Mouse (Mus musculus) v-Abl transformed pro-B cells (cell line): ENCODE measurements around the gene Gm45015.
"Not testable (repeated sequence)": the region's sequence is repeated elsewhere in the genome, so short reads cannot be mapped to it uniquely, and the experiment has no call there.

Experiments
- in situ Hi-C, 2 experiments: fragments of 400-800 bp; cut with MboI; formaldehyde crosslinking; loops; one replicate each; pipeline ENCODE4 v1.15.1; 2025; ENCODE audit not compliant: unreplicated experiment in 2 of 2

The Gm45015 gene

DNA sequence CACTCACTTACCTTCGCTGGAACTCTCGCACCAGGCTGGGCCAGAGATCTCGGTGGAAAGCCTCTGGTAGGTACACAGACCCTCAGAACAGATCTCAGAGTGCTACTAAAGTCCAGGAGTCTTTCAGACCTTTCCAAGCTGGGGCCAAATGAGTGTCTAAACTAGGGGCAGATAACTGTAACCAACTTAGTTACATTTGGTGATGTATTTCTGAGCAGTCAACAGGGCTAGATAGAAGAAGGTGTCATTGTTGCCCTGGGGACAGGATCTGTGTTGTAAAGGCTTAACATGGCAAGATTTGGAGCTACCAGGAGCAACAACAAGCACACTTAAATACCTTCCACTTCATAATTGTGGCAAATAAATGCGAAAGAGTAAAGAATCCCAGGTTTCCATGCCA lies at the start of gene Gm45015:
TSS of gene Gm45015 (minus strand) at position 101 of the 400 bp plus-strand sequence.
- in situ Hi-C loops, result loop anchor here in 1 of 2 experiments (25.0 kb wide), 1 partner anchor 1101 kb away; the partner anchor contains the start of gene G6pdx

DNA sequence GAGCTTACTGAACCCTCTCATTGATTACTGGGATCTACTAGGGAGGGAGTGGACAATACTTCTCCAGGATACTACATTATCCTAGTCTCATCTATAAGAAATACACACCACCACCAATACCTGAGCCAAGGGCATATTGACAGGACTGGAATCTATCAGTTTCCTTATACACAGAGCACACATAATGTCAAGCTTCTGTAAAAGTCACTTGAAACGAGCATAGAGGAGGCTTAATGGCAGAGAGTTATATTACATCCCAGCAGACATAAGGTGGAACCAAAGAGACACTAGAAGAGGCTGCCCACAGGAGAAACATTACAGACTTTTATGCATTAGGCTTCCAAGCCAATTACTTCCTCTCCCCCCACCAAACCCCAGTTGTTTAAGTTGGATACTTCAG lies 48.3 kb upstream of the Gm45015 start:
- in situ Hi-C loops, result no loop called here

DNA sequence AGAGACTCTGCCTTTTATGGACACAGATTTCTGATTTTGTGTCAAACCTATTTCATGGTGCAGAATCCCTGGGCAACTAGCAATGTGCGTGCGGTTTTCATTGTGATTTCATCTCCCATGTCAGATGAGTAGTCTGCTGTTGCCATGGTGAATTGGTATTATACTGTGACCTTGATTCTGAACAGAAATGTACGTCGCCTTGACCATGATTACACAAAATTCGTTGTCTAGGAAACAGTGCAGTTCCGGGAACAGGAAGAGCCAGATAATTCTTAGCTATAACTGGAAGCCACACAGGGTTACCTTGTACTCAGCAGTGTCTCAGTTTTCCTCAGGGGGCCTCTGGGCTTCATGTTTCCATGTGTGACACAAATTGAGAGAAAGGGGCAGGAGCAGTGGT lies 47.8 kb upstream of the Gm45015 start:
- in situ Hi-C loops, result no loop called here

DNA sequence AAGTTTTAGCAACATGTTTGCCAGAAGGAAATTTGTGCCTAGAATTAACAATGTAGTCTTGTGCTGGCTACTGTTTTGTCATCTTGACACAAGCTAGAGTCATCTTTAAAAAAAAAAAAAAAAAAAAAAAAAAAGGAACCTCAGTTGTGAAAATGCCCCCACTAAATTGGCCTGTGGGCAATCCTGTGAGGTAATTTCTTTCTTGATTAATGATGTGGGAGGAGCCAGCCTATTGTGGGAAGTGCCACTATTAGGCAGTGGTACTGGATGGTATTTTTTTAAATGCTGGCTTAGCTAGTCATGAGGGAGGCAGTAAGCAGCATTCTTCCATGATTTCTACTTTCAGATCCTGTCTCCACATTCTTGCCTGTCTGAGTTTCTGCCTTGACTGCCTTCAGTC lies 26.7 kb upstream of the Gm45015 start:
- in situ Hi-C loops, result no loop called here

DNA sequence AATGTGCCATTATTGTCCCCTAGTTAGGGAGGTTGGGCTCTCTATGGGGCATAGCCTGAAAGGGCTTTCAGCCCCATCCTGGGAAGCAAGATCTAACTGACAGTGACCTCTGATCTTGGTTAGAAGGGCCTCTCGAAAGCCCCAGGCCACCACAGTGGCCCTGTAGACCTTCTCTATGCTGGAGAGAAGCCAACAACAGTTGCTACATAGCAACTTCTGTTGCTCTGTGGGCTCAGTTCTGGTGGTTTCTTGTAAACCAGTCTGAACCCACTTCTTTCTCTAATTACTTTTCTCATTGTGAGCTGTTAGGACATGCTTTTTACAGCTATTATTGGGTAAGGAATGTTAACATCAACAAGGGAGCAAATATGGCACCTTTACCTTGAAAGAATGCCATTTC lies 20.1 kb upstream of the Gm45015 start:
- in situ Hi-C loops, result no loop called here

DNA sequence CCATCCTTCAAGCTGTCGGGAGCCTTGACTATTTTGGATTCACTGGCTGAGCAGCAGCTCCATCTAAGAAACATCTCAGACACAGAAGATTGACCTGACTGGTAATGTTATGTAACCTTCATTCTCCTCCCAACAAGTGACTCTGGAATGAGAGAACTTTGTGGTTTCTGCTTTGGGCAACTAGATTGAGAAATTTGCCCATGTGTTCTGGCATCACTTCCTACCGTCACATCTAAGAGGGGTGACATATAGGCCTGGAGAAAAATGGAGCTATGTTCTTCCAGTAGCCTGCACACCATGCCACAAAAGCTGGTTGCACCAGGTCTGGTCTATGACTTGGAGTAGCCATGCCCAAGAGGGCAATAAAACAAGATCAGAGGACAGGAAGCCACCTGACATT lies 19.5 kb upstream of the Gm45015 start:
- in situ Hi-C loops, result no loop called here

DNA sequence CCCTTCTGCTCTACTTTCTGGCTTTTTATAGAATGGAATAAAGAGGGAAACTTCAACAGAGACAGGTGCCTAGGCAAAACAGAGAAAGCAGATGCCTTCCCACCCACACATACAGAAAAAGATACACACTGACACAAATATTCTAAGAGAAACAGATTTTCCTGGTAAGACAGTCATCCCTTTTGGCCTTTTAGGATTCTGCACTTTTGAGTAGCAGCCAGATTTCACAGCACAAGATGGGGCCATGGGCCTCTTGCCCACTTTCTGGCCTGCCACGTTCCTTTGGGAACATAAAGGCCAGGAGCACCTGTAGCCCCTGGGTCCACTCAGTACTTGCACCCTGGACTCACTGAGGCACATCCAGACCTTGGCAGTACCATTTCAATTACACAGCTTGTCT lies 7.7 kb upstream of the Gm45015 start:
- in situ Hi-C loops, result loop anchor here in 1 of 2 experiments (25.0 kb wide), 1 partner anchor 1093 kb away; the partner anchor contains the start of gene G6pdx

DNA sequence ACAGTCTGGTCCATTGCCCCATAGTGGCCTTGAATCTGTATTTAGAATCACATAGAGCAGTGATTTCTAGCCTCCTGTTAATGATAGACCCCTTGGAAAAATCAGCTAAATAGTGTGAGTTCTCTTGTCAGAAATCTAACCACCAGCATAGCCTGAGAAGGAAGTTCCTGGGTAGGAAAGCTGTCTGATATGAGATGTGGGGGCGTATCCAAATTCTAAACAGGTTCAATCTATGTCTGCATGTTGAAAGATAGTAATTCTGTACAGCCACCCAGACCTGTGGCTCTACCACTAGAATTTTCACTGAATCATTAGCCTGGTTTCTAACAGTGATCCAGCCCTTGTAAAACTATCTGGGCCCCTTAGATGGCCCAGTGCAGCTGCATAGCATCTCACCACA lies 7.2 kb upstream of the Gm45015 start:
- in situ Hi-C loops, result loop anchor here in 1 of 2 experiments (25.0 kb wide), 1 partner anchor 1093 kb away; the partner anchor contains the start of gene G6pdx

DNA sequence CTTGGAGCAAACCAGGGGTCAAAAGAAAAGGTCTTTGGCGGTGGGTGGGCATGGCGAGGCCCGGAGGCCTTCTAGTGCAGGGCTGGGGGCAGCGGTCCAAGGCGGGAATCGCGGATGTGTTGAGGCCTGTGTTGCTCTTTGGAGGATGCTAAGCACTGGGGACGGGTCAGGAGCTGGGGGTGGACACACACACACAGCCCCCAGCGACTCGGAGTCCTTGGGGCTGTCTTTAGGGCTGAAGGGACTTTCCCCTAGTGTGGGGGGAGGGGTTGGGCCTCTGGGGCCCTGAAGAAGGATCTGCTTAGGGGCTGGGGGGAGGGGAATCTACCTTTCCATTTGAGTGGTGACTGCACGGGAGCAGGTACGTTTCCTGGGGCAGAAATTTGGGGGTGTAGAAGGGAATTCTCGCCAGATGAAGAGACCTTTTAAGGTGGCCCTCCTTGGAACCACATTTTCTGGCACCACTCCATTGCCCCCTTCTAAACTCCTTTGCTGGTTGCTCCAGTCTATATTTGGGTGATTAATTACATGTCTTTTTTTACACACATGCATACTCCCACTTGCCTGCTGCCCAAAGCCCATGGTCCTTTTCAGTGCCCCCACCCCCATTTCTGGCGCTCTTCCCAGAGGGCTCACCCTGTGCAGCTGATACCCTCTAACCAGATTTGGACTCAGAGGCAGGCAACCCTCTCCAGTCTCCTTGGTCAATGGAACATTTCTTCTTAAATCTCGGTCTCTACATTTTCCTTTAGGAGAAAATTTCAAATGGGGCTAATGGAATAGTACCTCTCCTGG lies 6.5 kb upstream of the Gm45015 start:
- in situ Hi-C loops, result loop anchor here in 1 of 2 experiments (25.0 kb wide), 1 partner anchor 1094 kb away; the partner anchor contains the start of gene G6pdx

DNA sequence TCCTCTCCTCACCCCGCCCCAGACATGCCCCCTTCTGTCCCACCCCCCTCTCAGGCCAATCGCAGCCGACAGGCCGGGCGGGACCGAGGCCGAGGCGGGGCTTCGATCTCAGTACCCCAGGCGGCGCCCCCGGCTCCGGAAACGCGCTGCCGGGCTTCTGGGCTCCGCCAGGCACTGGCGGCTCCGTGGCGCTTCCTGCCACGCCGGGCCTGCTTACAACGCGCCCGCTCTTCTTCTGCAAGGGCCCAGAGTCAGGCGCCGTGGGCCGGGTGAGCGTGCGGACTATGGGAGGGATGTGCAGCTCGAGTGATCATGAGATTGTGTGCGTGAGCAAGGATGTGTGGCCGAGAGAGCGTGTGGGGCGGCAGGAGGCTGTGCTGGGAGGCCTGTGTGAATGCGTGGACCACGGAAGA lies 5.8 kb upstream of the Gm45015 start, which contains the start of gene Zfp275:
TSS of gene Zfp275 (plus strand) at position 139 of the 413 bp plus-strand sequence.
- in situ Hi-C loops, result loop anchor here in 1 of 2 experiments (25.0 kb wide), 1 partner anchor 1095 kb away; the partner anchor contains the start of gene G6pdx

DNA sequence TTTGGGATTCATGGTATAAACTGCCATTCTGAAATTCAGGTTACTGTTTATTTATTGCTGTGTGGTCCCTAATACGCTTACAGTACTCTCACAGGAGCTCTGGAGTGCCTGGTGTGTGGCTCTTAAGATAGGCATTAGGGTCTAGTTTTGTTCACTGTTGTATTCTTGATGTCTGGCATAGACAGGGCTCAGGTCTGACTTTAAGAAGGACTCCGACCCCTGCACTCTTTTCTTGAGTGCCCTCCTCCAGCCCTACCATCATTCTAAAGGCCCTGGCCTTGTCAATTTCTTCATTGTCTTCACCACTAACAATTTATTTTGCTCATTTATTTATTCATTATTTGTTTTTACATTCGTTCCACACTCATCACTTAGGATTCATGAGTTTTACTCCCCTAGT lies 5.4 kb upstream of the Gm45015 start:
- in situ Hi-C loops, result loop anchor here in 1 of 2 experiments (25.0 kb wide), 1 partner anchor 1095 kb away; the partner anchor contains the start of gene G6pdx

DNA sequence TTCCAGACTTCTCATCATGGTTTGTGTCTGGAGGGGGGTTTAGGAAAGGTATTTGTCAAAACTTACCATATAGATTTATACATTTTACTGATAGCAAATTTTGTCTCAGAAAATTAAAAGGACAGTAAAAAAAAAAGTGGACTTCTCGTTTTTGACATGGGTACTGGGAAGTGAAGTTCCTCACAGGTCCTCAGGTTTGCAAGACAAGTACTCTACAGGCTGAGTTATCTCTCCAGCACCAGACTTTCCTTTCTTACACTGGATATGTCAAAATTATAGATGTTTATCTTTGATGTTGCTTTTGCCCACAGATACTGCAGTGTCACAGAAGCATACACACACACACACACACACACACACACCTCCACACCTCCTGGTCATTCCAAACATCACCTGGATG lies 4.8 kb upstream of the Gm45015 start:
- in situ Hi-C loops, result loop anchor here in 1 of 2 experiments (25.0 kb wide), 1 partner anchor 1096 kb away; the partner anchor contains the start of gene G6pdx

DNA sequence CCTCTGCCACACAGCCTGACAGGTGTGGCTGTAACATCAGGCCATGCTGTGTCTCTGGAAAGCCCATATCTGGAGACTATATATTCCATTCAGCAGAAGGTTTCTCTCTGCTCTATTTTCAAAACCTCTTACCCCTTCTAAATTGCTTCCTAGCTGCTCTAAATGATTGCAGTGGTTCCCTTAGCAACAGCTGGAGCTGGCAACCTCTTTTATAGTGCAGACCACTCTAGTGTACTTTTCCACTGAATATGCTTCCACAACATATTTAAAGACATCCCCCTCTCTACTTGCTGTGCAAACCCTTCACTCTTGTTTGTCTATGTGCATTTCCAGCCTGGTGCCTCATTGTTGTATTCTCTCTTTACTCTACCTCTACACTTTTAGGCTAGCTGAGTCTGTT lies 3.1 kb downstream of the Gm45015 start:
- in situ Hi-C loops, result loop anchor here in 1 of 2 experiments (25.0 kb wide), 1 partner anchor 1104 kb away; the partner anchor contains the start of gene G6pdx

DNA sequence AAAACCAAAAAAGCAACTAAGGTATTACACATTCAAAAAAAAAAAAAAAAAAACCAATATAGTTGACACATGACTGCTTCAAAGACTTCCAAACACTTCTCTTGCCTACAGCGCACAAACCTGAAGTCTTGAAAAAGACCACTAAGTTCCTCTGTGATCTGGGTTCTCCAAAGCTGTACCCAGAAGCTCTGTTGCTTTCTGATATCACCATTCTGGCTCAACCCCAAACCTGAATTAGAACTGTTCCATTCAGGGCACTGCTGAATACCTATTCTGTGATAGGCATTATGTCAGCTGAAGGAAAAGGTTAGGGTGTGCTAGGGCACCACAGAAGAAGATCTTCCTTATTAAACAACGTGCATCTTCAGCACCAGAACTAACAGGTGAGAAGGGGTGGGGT lies 9.4 kb downstream of the Gm45015 start:
- in situ Hi-C loops, result loop anchor here in 1 of 2 experiments (10.0 to 25.0 kb wide), 2 partner anchors 168 to 1110 kb away; partner anchors contain the start of gene G6pdx

DNA sequence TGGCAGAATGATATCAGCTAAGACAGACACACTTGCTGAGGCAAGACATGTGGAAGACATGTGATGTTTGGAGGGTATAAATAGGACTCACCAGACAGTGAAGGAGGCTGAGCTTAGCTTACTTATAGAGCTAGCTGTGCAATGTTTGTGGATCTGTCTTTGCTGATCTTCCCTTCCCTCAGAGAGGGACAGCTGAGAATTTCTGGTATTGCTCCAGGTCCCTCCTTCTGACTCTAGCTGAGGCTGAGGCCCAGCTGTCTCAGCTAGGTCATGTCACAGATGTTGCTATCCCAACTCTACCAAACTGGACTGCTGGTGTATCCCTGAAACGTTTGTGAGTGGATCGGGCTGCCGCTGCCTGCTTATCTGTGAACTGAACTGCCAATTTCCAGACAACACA lies 15.6 kb downstream of the Gm45015 start:
- in situ Hi-C loops, result loop anchor here in 1 of 2 experiments (10.0 kb wide), 1 partner anchor 174 kb away; no protein-coding TSS in a partner anchor

DNA sequence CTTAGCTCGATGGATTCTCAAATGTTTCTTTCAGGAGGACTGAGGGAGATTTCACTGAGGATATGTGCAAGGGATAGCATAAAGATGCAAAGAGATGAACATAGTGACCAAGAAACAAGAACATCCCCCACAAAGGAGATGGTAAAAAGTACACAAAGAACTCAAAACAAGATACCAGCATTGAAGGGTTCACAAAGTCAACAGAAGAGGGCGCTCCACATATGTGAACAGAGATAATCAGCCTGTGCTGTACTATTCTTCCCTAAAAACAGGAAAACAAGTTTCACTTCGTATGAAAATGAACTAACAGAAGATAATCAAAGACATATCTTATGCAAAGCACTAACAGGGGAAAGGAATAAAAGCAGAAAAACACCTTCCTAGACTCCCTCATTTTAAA lies 24.1 kb downstream of the Gm45015 start:
- in situ Hi-C loops, result loop anchor here (10.0 kb wide), 2 partner anchors 122 to 182 kb away; partner anchors contain the start of gene Trex2 (in 2 of the 2)

DNA sequence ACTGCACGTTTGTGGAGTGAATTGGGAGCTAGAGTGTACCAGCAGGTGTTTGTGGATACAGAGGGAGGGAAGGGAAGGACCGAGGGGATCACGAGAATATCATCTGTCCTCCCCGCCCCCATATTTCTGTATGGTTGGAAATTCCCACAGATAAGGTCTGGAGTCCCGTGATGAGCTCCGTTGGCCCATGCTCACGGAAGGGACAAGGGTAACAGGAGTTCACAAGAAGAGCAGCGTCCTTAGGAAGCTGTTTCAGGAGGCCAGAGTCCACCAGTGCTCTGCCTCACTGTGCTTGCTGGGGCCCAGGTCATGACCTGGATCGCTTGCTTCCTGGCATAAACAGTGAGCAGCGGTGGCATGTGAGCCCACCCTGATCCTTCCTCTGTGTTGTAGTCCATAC lies 40.9 kb downstream of the Gm45015 start:
- in situ Hi-C loops, result not testable (repeated sequence)

DNA sequence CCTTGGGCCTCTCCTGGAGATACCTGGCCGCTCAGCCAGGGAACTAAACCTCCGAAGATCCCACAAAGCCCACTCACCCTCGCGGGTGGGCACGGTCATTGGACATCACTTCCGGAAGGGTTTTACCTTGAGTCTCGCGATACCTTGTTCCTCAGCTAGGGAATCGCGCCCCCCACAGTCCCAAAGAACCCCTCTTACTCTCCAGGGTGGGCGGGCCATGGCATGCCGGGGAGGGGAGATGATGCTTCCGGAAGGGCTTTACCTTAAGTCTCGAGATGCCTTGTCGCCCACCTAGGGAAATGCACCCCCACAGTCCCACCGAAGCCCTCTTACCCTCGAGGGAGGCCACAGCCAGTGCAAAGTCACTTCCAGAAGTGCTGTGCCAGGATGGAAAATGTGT lies 43.8 kb downstream of the Gm45015 start, which contains the start of the genes Xlr5a and Xlr5c:
TSS of gene Xlr5a (minus strand) at position 101 of the 400 bp plus-strand sequence.
TSS of gene Xlr5c (minus strand) at position 101 of the 400 bp plus-strand sequence.
- in situ Hi-C loops, result not testable (repeated sequence)
